Mouse (Mus musculus) MEL-GATA-1-ER (cell line): ENCODE data around the gene BC051665.

Experiments
- DNase-seq: peaks from one replicate; pipeline ENCODE4 v3.0.0-alpha.2; 2012; ENCODE audit warnings: low read depth; ENCODE audit errors: extremely low read depth

The BC051665 gene

DNA sequence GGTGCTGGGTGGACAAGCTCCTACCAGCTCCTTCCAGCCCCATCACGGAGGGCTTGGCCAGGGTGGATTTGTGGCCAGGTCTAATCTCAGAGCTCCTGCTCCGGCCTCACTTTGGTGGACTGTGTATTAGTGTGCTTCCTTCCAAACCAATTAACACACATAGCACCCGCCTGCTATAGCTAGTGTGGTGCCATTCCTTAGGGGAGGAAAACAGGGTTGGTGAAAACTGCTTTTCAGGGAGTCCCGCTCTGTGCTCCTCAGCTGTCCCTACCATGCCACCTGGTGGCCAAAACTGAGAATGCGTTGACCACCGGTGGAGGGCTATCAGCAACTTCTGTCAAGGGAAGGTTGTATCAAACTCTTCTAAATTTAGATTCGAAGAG lies 42.1 kb downstream of the BC051665 start:
- DNase-seq = peak; percentile 76

- peak; percentile 97 for DNase-seq
Observed at GRCm38 (mm10) chr13:60743381-60744077, 42.6 kb downstream of the BC051665 start.

GRCm38 (mm10) chr13:60742611-60743010 lies 43.6 kb downstream of the BC051665 start:
- no peak for DNase-seq

DNA sequence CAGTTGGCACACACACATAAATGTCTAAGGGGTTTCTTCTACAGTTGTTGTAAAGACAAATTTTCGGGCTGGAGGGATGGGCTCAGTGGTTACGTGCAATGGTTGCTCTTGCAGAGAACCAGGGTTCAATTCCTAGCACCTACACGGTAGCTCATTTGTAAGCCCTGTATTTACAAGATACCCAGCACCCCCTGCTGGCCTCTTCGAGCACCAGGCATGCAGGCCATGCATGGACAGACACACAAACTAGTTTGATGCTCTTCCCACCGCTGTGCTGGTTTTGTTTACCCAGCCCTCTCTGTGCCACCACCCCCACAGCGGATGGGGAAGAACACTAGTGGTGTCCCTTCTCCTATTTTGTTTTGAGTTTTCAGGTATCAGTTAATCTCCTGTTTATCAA lies 45.9 kb downstream of the BC051665 start:
- DNase-seq = no peak

GRCm38 (mm10) chr13:60738429-60738828 lies 47.7 kb downstream of the BC051665 start:
- DNase-seq = peak; percentile 74

- DNase-seq = peak; percentile 95
Observed at GRCm38 (mm10) chr13:60737632-60738324, 48.4 kb downstream of the BC051665 start.

GRCm38 (mm10) chr13:60736421-60737105 lies 49.6 kb downstream of the BC051665 start:
- DNase-seq = no peak

GRCm38 (mm10) chr13:60735306-60735705 lies 50.9 kb downstream of the BC051665 start:
- no peak for DNase-seq
